Mouse (Mus musculus) forebrain, embryonic 15.5 days (tissue): ENCODE data around the gene Rassf9. TPM values are rescaled to one million over a fixed set of nuclear protein-coding genes. Genes with fewer than 3 reads are reported as not detected.

Experiments used
- polyA plus RNA-seq: library from polyadenylated mRNA; unstranded; fragments of >200 nt; fragmentation: Nextera tagmentation; extraction: Ambion mirVana; gene quantifications from 2 replicates; pipeline ENCODE4 v1.2.1, GENCODE M21; 2015

Gene Rassf9
- polyA plus RNA-seq, 1 experiment from 2014 or later = 1.2 TPM

Other genes starting within 250 kb of the Rassf9 start
- 22.6 and 27.1 TPM in 2 replicates for gene Nts, start 21.7 kb upstream of the Rassf9 start, polyA plus RNA-seq